Mouse (Mus musculus): ENCODE data around the gene Iqcj. TPM values are rescaled to one million over a fixed set of nuclear protein-coding genes. Genes with fewer than 3 reads are reported as not detected.

The Iqcj gene
- total RNA-seq, 4 experiments from 2014 or later: 2.9 to 4.8 (median 3.6) TPM

DNA sequence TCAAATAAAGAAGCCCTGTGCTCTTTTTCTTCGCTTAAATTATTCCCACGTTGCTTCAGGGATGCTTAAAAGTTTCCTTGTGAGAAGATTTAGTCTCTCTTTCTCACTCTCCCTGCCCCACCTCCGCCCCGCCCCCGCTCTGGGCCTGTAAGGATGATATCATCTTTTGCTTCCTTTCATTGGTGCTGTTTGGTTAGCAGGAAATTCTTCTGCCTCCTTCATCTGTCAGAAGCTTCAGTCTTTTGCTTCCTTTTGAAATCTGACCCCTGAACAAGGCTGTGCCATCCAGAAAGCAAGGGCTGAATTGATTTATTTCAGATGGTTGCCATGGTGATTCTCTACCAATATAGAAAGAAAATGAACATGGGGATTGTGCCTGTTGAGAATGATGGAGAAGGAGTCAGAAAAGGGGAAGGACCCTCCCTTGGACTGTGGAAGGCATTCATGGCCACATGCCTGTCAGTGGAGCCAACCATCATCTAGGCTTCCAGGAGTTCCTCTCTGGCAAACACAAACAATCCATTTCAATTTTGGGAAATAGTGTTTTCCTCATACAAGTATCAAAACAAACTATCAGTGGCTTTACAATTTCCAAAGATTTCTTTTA is 62.5 kb downstream of the Iqcj start:
- peak in 1 of 2 experiments; percentile 18 for DNase-seq (ENCODE audit: low spot score in 2 of 2)

DNA sequence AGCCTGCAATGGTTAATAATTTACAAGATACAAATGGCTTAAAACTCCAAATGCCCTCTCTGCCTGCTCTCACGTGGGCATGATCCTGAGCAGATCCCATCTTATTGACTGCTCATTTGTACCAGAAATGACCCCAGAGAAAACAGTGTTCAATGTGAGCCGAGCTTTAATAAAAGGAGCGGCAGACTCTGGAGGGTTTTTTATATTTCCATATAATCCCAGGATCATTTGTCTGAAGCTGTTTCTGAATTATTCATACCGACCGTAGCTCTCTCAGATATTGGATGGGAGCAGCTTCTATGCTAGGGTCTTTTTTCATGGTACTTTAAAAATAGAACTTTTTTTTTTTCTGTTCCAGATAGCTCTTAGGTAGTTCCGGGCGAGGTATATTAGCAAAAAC is 67.7 kb downstream of the Iqcj start:
- DNase-seq (ENCODE audit: low spot score in 2 of 2): no peak

DNA sequence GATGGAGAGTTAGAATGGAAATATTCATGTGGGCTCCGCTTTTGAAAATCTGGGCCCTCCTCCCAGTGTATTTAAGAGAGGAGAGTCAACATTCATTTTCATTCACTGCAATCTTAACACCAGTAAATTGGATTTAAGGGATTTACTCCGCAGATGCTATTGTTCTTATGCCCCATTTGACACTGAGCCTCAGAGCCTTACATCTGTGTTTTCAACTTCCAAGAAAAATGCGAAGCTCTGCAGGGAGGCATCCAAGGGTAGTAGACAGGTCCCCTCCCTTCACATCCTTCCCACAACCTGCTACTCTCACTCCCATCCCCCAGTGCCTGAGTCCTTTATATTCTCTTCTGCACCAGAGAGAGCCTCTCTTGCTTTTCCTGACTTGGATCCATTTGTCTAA is 68.1 kb downstream of the Iqcj start:
- no peak for DNase-seq (ENCODE audit: low spot score in 2 of 2)

DNA sequence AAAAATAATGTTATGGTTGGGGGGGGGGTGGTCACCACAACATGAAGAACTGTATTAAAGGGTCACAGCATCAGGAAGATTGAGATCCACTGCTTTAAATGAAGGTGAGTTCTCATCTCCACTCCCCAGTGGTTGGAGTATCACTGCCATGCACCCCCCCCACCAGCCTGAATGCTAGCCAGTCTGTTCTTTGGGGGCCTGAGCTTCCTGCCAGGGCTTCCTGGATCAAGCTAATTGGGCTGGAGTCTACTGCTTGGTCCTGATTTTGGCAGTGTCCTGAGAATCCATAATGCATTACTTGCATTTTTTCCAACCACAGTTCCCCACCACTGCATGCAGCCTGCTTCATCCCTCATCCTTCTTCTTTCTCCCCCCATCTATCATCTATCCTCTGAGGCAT is 68.7 kb downstream of the Iqcj start:
- DNase-seq (ENCODE audit: low spot score in 2 of 2): no peak

DNA sequence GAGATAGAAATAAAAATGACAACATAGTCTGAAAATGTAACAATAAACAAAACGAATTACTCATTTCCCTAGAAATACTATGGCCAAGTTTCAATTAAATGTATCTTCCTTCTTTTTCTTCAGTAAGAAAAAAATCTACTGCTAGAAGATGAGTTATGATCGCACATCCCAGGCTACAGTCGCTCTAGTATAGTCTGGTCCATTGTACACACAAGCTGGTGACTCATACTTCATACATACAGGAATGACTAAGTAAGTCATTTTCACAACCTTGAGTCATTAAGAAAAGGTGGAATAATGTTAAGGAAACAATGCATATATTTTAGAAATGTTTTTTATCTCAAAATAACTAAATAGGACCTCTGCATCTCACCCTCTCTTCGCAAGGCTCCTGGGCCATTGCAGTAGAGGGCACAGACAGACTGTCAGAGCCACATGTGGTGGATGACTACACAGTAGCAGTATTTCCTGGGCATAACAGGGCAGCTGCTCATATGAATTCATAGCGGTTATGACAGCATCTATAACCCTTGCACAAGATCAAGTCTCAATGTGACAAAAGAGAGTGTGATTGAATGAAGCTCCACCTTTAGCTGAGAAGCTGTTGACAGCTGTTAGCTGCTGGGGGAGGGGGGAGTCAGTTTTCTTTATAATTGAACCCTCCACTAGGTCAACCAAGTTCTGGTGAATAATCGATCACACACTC is 70.1 kb downstream of the Iqcj start:
- DNase-seq (ENCODE audit: low spot score in 2 of 2): no peak

DNA sequence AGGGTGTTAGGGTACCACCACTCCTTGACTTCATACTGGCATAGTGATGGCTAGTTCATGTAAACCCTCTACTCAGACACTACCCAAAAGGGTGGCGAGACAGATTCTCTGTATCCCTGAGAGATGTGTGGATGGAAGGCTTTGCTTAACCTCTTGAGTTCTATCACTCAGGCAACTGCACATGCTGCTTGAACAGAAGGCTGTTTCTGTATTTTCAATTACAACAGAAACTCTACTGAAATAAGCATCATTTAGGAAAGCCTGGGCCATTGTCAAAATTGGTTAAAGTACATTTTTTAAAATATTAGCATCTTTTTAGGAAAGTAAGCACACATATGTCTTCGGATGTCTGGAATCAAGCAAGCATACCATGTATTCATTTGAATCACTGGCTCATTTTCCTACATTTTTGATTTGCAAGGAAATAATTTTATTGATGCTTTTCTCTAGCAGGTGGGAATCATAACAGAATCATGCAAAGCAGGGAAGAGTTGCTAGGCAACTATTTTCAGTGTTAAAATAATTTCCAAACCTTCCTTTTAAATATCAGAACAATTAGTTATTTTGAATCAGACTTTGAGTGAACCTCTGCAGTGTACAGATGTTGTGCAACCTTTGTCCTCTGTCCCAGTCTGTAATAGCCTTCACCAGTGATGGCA is 82.4 kb downstream of the Iqcj start:
- DNase-seq (ENCODE audit: low spot score in 2 of 2): no peak

DNA sequence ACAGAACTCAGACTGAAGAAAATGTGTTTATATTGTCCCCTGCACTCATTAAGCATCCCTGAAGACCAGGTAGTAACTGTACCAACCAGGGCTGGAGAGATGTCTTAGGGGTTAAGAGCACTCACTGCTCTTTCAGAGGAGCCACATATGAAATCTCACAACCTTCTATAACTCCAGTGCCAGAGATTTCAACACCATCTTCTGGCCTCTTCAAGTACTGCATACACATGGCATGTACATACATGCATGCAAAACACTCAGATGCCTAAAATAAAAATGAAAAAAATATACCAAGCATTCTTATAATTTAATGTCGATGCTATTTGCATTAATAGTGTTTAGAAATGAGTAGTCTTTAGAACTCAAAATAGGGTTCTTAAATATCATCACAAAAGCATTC is 88.0 kb downstream of the Iqcj start:
- no peak for DNase-seq (ENCODE audit: low spot score in 2 of 2)

DNA sequence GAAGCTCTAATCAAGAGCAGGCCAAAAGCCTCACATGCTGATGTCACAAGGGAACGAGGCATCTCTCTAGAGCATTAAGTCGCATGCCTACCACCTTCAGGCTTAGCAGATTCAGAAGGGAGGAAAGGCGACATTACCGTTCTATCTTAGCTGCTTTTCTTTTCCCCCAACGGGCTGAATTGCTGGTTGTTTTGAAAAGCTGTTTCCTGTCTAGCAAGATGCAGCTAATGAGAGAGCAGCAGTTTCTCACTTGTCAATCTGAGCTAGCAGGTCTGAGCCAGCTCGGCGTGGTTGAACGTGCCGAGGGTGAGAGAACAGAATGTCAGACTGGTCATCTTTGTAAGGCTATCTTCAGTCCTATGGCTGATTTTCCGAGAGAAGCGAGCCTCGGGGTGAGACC is 91.3 kb downstream of the Iqcj start:
- no peak for DNase-seq (ENCODE audit: low spot score in 2 of 2)

DNA sequence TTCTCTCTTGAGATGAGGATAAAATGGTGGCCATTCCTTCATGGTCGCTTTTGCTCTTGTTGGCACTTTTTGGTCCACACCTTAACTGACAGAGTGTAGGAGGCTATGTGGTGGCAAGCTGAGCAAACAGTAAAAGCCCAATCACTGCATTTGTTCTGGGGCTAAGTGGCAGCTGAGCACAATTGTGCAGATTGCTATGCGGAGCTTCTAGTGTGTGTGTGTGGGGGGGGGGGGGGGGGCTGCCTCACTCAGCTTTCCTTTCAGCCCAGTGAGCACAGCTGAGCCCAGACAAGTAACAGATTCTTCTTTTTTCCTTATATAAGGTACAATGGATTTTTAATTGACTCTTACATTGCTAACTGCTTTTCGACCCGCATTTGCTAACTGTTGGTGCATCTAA is 110.4 kb downstream of the Iqcj start:
- no peak for DNase-seq (ENCODE audit: low spot score in 2 of 2)

DNA sequence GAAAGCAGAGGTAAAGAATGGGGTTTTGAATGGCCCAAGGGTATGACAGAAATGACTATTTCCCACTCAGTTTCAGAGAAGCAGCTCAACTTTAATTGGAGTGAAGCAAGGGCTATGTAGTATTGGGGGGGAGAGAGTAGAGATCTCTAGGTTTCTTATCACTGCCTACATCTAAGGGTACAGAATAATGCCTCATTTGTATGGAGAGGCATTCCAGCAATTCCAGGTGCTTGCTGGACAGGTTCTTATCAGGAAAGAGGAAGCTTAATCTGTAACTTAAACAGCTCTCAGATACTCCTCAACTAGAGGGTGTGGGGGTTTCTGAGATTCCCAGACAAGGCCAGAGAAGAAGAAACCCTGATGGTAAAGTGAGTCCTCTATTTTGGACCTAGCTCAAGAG is 120.3 kb downstream of the Iqcj start:
- DNase-seq (ENCODE audit: low spot score in 2 of 2): no peak

DNA sequence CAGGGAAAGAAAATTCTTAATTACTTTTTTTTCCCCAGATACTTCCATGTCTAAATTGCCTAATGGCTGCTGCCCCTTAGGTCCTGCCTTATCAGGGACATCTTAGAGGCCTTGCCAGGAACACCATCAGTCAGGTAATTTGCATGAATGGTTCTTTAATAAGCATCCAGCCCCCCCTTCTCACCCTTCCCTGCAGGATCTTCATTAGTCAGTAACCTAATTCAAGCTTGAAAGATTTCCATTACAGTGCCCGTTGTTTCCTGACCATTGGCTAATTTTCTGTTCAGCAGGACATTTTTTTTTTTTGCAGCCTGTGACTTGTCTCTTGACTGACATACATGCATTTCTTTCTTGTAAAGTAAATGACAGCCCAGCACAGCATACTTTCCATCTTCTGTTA is 123.8 kb downstream of the Iqcj start:
- no peak for DNase-seq (ENCODE audit: low spot score in 2 of 2)

DNA sequence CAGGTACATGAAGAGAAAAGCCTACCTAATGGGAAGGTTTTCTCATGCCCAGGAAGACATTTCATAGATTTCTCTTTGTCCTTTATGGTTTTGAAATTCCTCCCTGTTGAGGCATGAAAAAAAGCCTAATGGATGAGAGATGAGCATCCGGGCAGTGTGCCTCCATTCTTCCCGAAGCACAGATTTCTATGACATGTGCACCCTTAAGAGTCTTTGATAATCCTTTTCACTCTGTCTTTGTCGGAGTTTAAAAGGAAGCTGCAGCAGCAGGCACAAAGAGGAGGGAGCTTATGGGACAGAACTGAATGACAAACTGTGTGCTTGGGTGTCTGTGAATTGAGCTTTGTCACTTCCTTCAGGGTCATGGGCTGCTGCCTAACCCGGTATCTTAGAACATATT is 127.4 kb downstream of the Iqcj start:
- DNase-seq (ENCODE audit: low spot score in 2 of 2): no peak

DNA sequence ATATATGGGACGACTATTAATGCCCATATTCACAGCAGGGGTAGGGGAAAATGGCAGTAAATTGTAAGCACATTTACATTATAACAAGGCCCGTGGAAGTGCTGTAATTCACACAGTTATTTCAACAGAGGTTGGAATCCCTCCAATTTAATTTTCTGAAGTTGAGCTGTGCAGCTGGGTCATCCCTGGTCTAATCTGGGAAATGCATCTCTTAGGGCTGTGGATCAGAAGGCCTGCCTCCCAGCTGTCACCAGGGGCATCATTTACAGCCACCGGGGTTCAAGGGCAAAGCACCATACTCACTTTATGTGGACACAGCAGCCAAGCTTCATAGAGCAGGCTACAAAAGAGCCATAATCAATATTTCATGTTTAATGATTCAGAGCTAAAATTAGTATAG is 144.1 kb downstream of the Iqcj start:
- no peak for DNase-seq (ENCODE audit: low spot score in 2 of 2)

DNA sequence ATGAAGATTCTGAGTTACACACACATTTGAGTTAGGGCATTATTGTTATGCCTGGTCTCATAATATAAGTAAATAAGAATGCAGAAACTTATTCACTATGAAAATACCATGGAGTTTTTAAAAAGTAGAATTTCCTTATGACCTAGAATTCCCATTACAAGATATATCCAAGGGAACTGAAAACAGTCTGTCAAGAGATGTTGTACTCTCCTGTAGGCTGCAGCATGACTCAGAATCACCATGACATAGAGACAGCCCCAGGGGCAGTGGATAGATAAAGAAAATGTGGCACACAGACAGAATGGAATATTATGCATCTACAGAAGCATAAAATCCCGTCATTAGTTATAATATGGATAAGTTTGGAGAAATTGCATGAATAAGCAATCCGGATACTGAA is 150.9 kb downstream of the Iqcj start:
- DNase-seq (ENCODE audit: low spot score in 2 of 2): no peak

DNA sequence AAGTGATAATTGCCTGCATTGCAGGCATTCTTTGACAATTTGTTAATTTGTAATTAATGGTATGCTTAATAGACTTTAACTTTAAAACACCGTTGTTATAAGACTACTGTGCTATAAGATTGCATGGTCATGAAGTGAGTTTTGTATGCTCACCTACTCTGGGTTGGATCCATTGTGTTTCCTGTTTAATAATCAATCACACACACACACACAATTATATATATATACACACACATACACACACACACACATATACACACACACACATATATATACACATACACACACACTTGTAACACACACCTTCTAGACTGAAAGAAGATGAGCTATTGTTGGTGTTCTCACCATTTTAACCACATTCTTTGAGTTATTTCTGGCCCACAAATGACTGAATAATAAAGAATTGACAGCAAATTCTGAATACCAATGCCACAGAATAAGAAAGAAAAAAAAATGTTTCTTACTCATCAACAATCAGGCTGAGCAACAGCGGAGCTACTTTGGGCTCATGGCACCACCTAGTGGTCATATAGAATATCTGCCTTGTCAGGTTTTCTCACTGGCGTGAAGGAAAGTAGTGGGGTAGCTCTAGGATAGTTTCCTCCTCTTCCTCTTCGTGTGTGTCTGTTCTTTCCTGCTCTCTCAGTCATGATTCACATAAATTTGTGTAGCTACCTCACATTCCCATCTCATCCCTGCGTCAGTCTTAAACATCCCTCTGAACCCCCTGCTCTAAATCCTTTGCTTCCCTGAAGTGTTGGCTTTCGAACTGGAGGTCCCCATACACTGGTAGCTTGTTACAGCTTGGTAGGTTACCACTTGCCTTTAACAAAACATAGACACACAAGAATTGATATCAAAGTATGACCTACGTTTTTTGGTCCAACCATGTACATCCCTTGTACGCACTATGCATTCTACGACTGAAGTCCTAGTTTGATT is 153.7 kb downstream of the Iqcj start:
- DNase-seq (ENCODE audit: low spot score in 2 of 2): peak in 1 of 2 experiments; percentile 33

DNA sequence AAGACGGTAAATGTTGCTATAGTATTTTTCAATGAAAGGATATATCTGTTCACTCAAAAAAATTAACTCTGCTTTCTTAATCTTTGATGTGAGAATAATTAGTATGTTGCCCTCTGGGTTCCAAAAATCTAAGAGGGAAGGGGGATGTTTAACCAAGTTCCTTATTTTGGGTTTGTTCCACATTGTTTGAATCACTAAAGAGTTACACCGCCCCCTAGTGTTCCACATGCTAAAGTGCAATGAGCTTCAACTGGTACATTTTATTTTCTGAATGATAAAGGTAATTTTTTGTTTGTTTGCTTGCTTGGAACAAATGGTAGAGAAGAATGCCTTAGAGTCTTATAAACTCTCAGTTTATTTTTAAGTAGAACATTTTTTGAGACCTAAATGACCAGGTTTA is 161.5 kb downstream of the Iqcj start:
- DNase-seq (ENCODE audit: low spot score in 2 of 2): no peak

DNA sequence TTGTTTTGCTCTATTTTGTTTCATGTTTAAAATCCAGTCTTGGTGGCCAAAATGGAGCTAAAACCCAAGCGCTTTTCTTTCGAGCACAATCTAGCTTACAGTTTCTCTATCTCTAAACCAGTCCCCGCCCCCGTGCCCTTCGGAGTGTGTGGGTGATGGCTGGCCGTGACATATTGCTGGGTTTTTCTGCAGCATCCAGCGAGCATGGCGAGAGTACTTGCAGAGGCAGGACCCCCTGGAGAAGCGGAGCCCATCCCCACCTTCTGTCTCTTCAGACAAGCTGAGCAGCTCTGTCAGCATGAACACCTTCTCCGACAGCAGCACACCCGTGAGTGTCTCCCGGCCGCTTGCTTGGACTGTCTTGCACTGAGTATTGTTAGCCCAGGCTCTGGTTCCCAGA is 163.1 kb downstream of the Iqcj start:
- peak in 1 of 2 experiments; percentile 39 for DNase-seq (ENCODE audit: low spot score in 2 of 2)

DNA sequence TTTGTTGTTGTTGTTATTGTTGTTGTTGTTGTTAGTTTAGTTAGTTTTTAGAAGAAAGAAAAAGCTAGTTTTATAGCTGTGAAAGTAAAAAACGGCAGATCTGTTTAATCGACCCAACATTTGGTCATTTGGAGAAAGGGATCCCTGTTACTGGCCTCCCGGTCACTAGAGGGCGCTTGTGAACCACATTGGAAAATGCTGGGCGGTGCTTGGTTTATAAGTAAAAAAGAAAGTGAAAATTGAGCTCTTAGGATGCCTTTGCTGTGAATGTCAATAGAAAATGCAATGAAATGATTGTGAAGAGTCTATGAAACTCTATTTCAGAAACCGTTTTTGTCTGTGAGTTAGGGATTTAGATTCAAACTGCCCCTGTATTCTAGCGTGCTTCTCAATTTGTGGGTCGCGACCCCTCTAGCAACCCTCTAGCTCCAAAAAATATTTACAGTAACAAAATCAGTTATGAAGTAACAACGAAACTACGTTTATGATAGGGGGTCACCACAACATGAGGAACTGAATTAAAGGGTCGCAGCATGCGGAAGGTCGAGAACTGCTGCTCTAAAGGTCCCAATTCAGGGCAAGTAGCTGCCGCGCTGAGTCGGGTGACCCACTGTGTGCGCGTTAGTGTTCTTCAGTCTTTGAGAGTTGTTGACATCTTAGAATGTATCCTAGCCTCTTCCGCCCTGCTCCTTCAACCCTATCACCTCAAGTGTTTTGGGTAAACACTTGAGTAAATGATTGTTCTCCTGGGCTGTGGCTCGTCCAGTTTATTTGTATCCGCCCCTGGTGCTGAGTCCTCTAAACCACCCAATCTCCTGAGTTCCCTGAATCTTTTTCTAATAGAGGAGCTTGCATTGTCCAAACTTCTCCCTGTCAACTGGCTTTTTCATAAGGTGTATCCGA is 164.6 kb downstream of the Iqcj start:
- peak; percentile 37 to 77 for DNase-seq (ENCODE audit: low spot score in 2 of 2)

DNA sequence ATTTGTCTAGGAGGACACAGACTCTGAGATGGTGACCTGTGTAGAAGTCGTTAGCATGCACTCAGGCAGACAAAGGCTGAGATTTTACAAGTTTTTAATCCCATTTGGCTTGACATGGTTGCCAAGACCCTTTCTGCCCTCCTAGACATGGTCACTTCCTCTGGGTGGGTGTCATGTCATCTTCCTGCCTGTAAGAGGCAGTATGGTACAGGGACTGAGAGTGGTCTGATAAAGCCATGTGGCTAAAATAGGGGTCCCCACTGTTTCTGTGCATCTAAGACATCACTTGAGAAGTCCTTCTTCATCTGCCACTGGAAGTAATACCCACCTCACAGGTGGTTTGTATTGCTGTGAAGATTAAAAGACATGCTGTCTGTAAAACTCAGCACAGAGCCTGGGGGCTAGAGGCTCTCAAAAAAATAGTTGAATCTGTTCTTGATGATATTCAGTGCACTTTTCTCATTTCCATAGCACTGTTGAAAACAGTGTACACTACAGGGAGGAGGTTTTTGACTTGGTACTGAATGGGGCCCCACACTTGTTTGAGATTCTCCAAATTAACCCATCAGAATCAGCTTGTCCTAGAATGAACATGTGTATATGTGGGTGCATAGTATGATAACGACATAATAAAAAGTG is 167.3 kb downstream of the Iqcj start:
- DNase-seq (ENCODE audit: low spot score in 2 of 2): no peak

DNA sequence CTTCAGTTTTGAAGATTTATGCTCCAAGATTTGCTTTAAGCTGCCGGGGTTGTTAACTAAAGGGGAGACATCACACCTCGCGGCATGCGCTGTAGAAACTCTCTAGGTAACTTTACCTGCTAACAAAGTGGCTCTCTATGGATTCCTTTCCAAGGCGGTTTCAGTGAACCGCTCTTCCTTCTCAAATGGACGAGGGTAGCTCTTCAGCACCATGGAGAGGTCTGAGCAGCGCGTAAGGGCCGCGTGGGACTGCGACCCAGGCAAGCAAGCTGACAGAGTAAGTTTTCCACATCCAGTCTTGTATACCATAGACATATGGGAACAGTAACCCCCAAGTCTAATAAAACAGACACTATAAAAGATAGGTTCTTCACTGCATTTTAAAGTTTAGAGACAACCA is 172.7 kb downstream of the Iqcj start, which contains the start of gene Schip1:
Gene Schip1, plus strand, starts transcription at position 72 of the 400 bp plus-strand sequence.
- no peak for DNase-seq (ENCODE audit: low spot score in 2 of 2)

Data from layer of hippocampus, adult 8-10 months (tissue).